Mouse (Mus musculus) layer of hippocampus, adult 18-20 months (tissue): ENCODE measurements around the gene Ccdc77. TPM values are rescaled to one million over a fixed set of nuclear protein-coding genes. Genes with fewer than 3 reads are reported as not detected.

ENCODE experiments used
- DNase-seq, 2 experiments: peaks; one replicate each; pipeline ENCODE4 v3.0.0; 2022; ENCODE audit warnings: low spot score in 2 of 2
- long read RNA-seq: library from polyadenylated mRNA; stranded (forward); transcript quantifications from one replicate; pipeline ENCODE4 v2.0.0, GENCODE M21; 2021
- total RNA-seq, 2 experiments: library from RNA; stranded (reverse); gene quantifications; 2 replicates each; pipeline ENCODE4 v1.2.3; 2021

The Ccdc77 gene
- total RNA-seq, result 1 to 10 TPM; 5.0 to 5.4 TPM
- long read RNA-seq, partial matches to known transcripts, result 1 of 5 reads
- long read RNA-seq, other reads (novel, unspliced or antisense), result 4 of 5 reads

DNA sequence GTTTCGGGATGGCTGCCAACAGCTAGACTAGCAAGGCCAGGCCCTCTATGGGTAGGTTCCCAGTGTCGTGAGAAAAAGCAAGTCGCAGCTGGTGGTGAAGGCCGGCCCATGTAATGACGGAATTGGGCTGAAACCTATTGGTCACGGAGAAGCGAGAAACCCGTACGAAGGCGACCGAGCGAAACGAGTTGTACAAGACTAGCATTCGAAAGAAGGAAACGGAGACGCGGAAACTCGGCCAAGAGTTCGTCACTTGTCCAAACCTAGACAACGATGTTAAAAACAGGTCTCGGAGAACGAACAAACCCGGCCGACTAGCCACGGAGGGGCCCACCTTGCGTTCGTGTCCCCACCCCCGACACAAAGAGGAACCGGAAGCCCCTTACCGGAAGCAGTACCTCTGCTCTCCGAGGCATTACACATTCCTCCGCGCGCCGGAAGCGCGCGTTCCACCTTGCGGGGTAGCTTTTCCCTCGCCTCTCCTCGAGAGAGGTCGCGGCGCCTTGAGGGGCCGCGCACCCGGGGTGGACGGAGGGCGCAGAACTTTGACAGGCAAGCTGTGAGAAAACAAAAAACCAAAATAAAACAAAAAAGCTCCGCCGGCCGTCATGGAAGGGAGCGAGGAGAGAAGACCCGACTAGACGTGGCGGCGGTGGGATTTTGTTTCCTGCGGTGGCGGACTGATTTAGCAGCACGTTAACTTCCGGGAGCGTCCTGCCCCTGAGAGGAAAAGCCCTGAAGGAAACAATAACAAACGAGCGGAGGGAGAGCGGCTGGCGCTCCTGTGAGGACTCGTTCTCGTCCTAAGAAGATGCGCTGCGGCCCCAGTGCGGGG is at the start of gene Ccdc77, which contains the start of gene Kdm5a:
Ccdc77 (minus strand) TSS at position 687 of the 835 bp plus-strand sequence.
Kdm5a (plus strand) TSS at position 437 of the 835 bp plus-strand sequence.
- peak; percentile 92 to 96 for DNase-seq

DNA sequence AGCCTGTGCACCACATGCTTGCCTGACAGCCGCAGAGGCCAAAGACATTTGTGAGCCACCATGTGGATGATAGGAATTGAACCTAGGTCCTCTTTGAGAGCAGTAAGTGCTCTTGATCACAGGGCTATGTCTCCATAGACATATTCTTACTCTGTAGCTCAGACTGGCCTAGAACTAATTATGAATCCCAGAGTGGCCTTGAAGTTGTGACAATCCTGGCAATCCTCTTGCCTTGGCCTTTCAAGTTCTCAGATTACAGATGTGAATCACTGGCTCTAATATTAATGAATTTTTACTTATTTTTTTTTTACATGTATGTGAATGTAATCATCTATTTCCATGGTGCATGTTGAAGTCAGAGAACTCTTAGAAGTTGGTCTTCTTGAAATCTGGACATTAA is 39.8 kb upstream of the Ccdc77 start:
- DNase-seq, result no peak

DNA sequence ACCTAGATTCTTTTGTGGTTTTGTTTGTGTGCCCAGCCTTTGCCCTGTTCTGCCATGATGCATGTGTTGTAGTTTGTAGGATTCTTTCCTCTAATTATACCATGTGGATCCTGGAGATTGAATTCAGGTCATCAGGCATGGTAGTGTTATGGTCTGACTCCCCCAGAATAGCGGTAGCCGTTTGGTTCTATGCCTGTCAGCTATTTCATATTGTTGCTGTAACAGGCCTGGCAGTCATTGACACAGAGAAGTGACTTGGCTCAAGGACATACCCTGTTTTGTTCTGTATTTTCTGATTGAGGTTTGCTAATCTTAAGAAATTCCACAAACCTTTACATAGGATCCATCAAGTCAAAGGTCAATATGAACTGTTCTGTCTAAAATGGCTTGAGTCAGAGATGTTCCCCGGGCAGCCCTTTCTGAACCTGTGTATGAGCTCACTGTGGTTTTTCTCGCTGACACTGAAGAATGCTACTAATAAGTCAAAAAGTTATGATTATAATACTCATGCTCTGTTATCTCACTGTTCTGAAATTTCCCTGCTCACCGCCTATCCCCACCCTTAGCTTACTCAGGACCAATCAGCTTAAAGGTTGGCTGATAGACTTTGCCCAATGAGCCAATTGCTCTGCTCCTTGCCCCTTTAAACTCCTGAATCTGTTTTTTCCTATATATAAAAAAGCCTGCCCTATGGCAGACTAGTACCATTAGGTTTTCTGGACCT is 31.6 kb upstream of the Ccdc77 start:
- no peak for DNase-seq

DNA sequence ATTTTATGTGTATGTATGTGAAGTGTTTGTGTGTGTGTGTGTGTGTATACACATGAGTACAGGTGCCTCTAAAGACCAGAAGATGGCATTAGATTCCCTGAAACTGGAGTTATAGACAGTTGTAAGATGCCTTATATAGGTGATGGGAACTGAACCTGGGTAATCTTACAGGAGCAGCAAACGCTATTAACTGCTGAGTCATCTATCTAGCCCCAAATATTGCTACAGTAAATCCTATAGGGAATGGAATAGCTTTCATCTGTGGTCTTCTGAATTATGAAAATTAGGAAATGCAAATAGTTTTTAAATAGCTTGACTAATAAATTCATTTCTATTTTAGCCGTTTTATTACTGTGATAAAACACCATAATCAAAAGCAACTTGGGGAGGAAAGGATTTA is 28.6 kb upstream of the Ccdc77 start:
- no peak for DNase-seq

DNA sequence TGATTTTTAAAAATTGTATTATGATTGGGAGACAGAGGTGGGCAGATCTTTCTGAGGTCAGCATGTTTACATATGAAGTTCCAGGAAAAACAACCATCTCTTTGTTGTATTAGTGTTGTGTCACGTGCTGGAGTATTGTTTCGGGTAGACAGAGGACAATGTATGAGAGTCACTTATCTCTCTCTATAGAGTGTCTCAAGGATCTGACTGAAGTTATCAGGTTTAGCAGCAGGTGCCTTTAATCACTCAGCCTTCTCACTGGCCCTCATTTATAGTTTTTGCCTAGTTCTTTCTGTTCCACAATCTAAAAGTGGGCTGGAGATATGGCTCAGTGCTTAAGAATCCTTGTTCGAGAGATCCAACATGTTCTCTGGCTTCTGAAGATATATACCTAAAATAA is 25.9 kb upstream of the Ccdc77 start:
- no peak for DNase-seq

DNA sequence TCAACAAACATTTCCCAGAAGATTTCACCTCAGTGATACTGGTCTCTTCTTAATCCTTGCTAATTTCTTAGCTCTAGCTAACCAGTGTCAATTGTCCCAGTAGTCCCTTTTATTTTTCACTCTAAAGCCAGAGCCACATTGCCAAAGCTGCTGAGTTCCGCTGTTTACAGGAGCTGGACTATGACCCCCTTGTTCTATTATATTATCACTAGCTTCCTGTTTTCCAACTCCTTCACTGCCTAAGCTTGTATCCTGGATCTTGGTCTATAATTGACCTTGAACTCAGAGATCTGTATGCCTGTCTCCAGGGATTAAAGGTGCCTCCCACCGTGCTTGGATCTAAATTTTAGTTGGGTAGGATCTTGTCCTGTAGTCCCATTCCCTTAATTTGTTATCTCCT is 12.6 kb upstream of the Ccdc77 start:
- no peak for DNase-seq

DNA sequence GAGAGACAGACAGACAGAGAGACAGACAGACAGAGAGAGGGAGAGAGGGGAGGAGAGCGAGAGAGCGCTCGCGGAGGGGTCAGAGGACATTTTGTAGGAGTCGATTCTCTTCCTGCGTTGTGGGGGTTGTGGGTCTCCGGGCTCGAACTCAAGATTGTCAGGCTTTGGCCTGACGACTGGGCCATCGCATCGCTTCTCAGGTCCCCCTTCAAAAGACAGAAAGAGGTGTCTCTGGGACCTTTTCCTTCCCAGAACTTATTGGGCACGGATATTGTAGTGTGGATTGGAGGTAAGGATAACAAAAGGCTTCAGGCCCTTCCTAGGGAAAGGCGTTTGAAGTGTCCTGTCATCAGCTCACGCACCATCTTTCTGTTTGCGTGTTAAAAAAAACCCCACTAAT is 877 bp upstream of the Ccdc77 start:
- DNase-seq, result no peak

DNA sequence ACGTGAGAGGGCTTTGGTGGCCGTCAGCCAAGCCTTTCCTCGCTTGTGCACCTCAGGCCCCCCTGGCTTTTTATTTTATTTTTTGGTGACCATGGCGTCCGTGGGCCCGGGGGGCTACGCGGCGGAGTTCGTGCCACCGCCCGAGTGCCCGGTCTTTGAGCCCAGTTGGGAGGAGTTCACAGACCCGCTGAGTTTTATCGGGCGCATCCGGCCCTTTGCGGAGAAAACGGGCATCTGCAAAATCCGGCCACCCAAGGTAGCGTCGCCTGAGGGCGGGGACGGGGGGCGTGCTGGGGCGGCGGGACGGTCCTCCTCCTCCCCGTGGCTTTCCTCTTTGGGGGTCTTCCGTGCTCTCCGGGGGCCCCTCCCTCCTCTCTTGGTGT is 340 bp upstream of the Ccdc77 start:
- no peak for DNase-seq

DNA sequence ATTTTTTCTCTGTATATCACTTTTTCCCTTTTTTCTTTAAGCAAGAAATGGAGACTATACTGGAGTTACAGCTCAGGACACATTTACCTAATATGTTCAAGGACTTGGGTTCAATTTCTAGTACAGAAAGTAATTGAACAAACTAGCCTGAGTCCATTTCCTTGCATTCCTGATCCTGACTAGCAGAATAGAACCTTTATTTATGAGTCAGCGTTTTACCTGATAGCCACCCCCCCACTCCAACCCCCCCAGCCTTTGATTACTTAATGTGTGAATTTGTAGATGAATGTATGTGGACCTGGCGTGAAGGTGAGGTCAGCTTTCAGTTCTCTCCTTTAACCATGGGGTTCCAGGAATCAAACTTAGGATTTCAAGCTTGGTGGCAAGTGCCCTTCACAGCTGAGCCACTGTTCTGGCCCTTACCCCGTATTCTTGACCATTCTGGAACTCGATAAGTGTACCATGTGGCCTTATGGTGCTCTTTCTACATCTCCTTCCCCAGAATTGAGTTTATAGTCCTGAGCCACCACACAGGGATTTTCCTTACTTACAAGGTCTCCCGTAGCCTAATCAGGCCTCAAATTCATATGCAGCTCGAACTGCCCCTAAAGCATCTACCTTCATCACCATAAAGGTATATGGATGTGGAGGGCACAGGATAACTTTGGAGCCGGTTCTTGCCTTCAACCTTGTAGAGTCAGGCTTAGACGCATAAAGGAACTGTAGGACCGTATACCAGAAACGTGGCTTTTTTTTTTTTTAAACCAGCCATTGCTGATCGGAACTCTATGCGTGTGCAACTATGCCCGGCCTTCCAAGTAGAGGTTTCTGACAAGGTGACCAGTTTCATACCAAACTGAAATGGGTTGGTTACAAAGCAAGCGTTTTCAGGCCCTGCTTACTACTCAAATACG is 1.1 kb downstream of the Ccdc77 start:
- DNase-seq, result no peak

DNA sequence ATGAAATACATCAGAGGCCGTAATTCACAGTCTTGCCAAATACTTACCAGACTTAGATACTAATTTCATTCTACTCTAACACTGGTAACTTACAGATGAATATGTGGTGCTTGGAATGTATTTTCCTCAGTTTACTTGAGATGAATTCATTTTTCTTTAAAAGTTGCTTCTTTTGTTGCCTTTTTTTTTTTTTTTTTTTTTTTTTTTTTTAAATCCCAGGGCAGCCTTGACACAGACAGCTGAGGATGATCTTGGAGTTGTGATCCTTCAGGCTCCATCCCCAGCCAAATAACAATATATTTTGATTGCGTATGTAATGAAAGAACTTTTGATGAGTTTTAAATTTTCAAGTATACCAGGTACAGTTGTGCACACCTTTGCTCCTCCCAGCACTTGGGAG is 2.0 kb downstream of the Ccdc77 start:
- no peak for DNase-seq

DNA sequence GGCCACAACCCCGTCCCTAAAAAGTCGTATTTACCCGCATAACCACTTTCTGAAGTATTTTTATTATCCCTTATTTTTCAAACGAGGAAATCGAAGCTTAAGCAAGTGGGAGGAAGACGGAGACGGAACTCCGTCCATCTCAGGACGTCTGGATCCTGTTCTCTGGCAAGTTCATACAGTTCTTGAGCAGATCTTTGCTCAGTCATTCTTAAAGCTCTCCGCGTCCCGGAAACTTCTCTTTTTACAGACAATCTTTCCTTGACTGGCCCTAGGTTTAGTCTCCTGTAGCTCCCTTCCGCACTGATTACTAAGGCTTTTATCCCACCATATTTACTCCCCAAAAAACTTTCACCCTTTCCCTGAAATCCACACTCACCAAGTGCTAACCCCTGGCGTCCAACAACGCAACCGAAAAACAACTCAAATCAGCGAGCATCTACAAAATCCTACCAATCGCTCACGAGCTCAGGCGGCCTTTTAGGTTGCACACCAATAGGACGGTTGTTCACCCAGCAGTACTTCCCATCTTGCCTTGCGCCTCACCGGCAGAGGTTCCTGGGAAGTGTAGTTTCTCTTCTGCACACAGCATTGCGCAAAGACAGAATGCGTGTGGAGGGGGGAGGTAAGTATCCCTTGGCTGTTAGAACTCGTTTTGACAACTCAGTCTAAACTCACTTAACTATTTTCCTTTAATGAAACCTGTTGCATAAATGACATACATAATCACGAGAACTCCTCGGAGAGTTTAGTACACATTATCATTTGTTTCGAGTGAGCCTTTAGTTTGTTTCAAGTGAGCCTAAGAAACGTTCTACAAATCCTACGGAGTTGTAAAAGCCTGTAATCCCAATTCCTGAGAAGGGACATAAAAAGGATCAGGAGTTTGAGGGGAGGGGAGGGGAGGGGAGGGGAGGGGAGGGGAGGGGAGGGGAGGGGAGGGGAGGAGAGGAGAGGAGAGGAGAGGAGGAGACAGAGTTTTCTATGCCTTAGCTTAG is 6.9 kb downstream of the Ccdc77 start:
- DNase-seq, result peak; percentile 83 to 92

DNA sequence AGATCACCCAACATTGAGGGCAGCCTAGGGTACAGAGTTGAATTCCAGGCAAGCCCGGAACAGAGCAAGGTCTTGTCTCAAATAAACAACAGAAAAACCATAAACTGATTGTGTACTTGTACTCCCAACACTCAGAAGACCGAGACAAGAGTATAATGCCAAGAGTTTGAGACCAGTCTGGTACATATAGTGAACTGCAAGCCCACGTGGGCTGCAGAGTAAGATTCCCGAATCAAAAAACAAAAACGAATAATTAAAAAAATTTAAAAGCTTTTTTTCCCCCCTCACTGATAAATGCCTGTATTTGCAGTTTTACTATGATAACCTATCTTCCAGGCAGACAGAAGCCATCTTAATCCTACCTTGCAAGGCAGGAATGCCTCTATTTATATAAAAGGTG is 7.7 kb downstream of the Ccdc77 start:
- no peak for DNase-seq

DNA sequence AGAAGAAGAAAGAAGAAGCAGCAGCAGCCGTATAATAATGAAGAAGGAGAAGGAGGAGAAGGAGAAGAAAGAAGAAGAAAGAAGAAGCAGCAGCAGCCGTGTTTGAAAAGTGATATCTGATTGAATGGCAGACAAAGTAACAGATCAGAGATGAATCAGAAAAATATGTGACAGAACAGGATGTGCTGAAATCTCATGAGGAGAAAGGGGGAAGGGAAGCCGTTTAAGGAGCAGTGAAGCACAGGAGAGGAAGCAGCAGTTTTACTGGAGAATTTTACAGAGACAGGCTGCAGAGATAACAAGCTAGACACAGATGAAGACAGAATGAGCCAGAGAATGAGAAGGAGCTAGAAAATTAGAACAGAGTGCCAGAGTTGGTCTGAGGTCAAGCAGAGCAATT is 15.2 kb downstream of the Ccdc77 start:
- DNase-seq, result no peak

DNA sequence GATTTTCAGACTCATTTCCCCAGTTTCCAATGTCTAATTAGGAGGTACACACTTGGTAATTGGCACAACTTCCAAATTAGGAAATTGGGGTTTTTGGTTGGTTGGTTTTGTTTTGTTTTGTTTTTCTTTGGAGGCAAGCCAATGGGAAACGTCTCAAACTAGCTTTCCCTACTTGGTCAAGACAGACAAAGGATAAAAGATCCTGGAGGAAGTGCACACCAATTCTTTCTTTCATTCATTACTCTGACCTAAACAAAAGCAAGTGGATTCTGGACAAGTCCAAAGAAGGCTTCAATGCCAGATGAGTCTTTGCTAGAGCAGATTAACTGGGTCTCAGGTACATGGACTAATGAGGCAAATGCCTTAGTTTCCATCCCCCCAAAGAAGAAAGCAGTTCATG is 20.2 kb downstream of the Ccdc77 start:
- DNase-seq, result no peak

DNA sequence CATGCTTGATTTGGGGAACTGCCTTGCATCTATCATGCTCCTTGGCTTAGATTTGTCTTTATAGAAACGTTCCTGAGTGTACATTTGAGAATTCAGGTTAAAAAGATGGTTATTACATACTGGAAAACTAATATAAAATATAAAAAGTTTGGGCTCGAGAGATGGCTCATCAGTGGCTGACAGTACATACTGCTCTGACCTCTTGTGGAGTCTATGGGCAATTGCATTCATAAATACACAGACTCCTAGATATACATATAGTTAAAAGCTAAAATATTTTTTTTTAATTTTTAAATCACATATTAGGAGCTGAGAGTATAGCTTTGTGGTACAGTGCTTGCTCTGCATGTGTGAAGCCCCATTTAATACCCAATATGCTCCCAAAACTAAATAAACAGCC is 31.8 kb downstream of the Ccdc77 start:
- no peak for DNase-seq

DNA sequence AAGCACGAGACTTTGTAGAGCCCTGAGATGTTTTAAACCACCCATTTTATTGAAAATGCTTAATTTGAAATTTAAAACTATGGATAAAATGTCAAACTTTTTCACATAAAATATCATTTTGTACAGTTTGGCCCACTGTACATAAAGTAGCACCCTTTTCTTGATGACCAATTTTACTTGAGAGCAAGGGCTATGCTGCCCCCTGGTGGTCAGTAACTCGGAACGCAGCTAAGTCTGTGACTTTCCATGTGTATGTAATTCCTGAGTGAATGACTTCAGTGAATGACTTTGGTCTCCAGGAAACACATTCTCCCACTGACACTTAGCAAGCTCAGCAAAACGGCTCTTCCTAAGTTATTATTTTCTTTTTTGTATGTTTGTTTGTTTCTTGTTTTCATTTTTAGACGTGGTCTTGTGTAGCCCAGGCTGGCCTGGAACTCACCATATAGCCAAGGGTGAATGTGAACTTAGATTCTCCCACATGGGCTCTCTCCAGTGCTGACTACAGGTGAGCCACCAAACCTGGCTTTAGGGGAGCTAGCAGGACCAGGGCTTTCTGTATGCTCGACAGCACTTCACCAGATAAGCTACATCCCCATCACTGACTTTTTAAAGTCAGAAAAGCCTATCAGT is 39.8 kb downstream of the Ccdc77 start:
- DNase-seq, result peak; percentile 25 to 85

DNA sequence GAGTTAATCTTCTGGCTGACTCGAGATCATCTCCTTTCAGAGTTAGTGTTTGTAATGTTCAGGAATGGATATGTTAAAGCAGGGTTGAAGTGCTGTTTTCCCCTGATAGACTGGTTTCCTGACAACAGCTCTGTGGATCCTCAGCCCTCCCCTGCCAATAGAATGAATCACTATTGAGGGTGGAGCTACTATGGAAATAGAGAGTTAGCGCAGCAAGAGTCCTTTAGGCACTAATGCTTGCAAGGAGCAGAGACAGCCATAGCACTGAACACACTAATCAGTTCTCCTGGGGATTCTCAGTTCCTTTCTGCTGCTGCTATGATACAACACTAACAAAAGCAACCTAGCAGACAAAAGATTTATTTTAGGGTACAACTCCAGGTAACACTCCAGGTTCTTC is 43.8 kb downstream of the Ccdc77 start:
- peak in 1 of 2 experiments; percentile 4 for DNase-seq

DNA sequence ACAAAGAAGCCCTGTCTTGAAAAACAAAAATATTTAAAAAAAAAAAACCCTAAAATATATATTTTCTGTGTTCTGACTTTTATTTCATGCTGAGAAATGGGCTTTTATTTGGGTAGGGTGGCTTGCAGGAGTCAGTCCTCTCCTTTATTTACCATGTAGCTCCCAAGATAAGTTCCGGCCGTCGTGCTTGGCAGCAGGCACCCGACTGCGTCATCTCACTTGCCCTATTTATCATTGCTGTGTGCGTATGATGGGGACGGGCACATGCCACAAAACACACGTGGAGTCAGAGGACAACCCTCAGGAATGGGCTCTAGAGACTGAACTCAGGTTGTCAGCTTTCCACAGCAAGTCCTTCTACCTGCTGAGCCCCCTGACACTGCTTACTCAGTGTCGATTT is 45.0 kb downstream of the Ccdc77 start:
- DNase-seq, result no peak

DNA sequence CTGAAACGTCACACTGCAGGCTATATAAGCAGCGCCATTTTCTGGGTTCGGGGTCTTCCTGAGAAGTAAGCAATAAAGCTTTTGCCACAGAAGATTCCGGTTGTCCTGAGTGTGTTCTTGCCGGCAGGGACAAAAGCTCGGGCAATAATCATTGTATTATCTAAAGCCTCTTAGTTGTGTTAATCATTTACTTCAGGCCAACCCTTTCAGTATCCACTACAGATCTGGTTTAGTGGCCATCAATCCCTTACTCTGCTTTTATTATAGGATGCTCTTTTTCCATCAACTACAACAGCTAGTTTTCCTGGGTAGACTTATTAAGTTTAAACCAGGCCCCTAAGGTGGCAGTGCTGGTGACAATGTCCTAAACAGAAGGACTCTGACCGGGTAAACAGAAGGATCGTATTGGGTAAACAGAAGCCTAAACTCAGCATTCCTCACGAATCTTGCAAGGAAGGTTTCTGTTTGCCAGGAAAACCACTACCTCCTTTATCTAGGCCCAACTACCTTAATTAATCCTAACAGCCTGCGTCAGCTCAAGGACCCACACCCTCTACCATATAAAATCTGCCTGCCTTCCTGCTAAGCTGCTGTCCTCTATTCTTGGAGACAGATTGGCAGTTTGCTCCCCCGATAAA is 45.8 kb downstream of the Ccdc77 start:
- no peak for DNase-seq
